Mouse (Mus musculus) ZHBTc4 (cell line): ENCODE measurements around the gene Gm49373.

ENCODE experiments used
- DNase-seq: peaks from one replicate; pipeline ENCODE4 v3.0.0-alpha.2; 2011; ENCODE audit warnings: low read depth, low spot score

Gm49373 gene

GRCm38 (mm10) chr9:21029291-21030054 is 43.4 kb downstream of the Gm49373 start, which contains the start of gene Icam4:
Gene Icam4 (plus strand): TSS chr9:21029373.
- peak; percentile 95 for DNase-seq

GRCm38 (mm10) chr9:21028560-21029110 is 44.3 kb downstream of the Gm49373 start:
- no peak for DNase-seq

GRCm38 (mm10) chr9:21027774-21028290 is 45.1 kb downstream of the Gm49373 start:
- DNase-seq, result peak; percentile 78

GRCm38 (mm10) chr9:21026849-21027248 is 46.0 kb downstream of the Gm49373 start:
- DNase-seq, result no peak

- DNase-seq, result no peak
Observed at GRCm38 (mm10) chr9:21025258-21025810, 47.6 kb downstream of the Gm49373 start.

GRCm38 (mm10) chr9:21022726-21023125 is 50.2 kb downstream of the Gm49373 start:
- no peak for DNase-seq

- DNase-seq, result peak; percentile 86
Observed at GRCm38 (mm10) chr9:21022288-21022687, 50.6 kb downstream of the Gm49373 start.

GRCm38 (mm10) chr9:21021363-21021762 is 51.5 kb downstream of the Gm49373 start:
- DNase-seq, result no peak

GRCm38 (mm10) chr9:21018600-21018999 is 54.3 kb downstream of the Gm49373 start:
- no peak for DNase-seq

- no peak for DNase-seq
Observed at GRCm38 (mm10) chr9:21017177-21017575, 55.7 kb downstream of the Gm49373 start.

GRCm38 (mm10) chr9:21016331-21017176 is 56.3 kb downstream of the Gm49373 start:
- DNase-seq, result peak; percentile 73

- DNase-seq, result peak; percentile 87
Observed at GRCm38 (mm10) chr9:21015571-21016130, 57.2 kb downstream of the Gm49373 start, which contains the start of gene Icam1. Gene Icam1 (plus strand): TSS chr9:21015985.

GRCm38 (mm10) chr9:21014691-21015570 is 58.0 kb downstream of the Gm49373 start:
- peak; percentile 86 for DNase-seq
